Mouse (Mus musculus): ENCODE measurements at regions not wholly inside any gene's neighbourhood (a gene's known extent, or its start where the extent isn't known, plus 50 kb on each side); places are given as distances from the start of the nearest gene placed in this dataset.
A peak's percentile ranks its signal among the peaks of the same experiment; 100 is the strongest.

GRCm38 (mm10) chr6:49893113-49893512 is 70.6 kb downstream of the Npy start:
- no peak for DNase-seq (ENCODE audit: low read depth in 2 of 2, low spot score in 2 of 2)

- no peak for DNase-seq (ENCODE audit: low read depth in 2 of 2, low spot score in 2 of 2)
These were observed 76.6 kb downstream of the Npy start for GRCm38 (mm10) chr6:49899146-49899545.

GRCm38 (mm10) chr6:49901512-49901911 is 79.0 kb downstream of the Npy start:
- no peak for DNase-seq (ENCODE audit: low read depth in 2 of 2, low spot score in 2 of 2)

GRCm38 (mm10) chr6:49904001-49904400 is 81.5 kb downstream of the Npy start:
- no peak for DNase-seq (ENCODE audit: low read depth in 2 of 2, low spot score in 2 of 2)

GRCm38 (mm10) chr6:49906456-49906855 is 83.9 kb downstream of the Npy start:
- no peak for DNase-seq (ENCODE audit: low read depth in 2 of 2, low spot score in 2 of 2)

- no peak for DNase-seq (ENCODE audit: low read depth in 2 of 2, low spot score in 2 of 2)
These were observed 96.7 kb downstream of the Npy start for GRCm38 (mm10) chr6:49919089-49919812.

GRCm38 (mm10) chr6:49919813-49920170 is 97.3 kb downstream of the Npy start:
- no peak for DNase-seq (ENCODE audit: low read depth in 2 of 2, low spot score in 2 of 2)

- DNase-seq (ENCODE audit: low read depth in 2 of 2, low spot score in 2 of 2) = no peak
These were observed 101.8 kb downstream of the Npy start for GRCm38 (mm10) chr6:49924296-49924695.

GRCm38 (mm10) chr6:49928075-49928474 is 105.6 kb downstream of the Npy start:
- DNase-seq (ENCODE audit: low read depth in 2 of 2, low spot score in 2 of 2) = no peak

GRCm38 (mm10) chr6:49930104-49930503 is 107.6 kb downstream of the Npy start:
- DNase-seq (ENCODE audit: low read depth in 2 of 2, low spot score in 2 of 2) = peak; percentile 24 to 46

GRCm38 (mm10) chr6:49943087-49943486 is 120.6 kb downstream of the Npy start:
- DNase-seq (ENCODE audit: low read depth in 2 of 2, low spot score in 2 of 2) = no peak

- no peak for DNase-seq (ENCODE audit: low read depth in 2 of 2, low spot score in 2 of 2)
These were observed 136.4 kb downstream of the Npy start for GRCm38 (mm10) chr6:49958891-49959290.

- no peak for DNase-seq (ENCODE audit: low read depth in 2 of 2, low spot score in 2 of 2)
These were observed 138.7 kb downstream of the Npy start for GRCm38 (mm10) chr6:49961166-49961565.

- no peak for DNase-seq (ENCODE audit: low read depth in 2 of 2, low spot score in 2 of 2)
These were observed 143.5 kb downstream of the Npy start for GRCm38 (mm10) chr6:49965944-49966545.

GRCm38 (mm10) chr6:49966555-49966954 is 143.5 kb upstream of the Mpp6 start:
- no peak for DNase-seq (ENCODE audit: low read depth in 2 of 2, low spot score in 2 of 2)

- peak in 1 of 2 experiments; percentile 9 for DNase-seq (ENCODE audit: low read depth in 2 of 2, low spot score in 2 of 2)
These were observed 136.7 kb upstream of the Mpp6 start for GRCm38 (mm10) chr6:49973258-49973865.

- DNase-seq (ENCODE audit: low read depth in 2 of 2, low spot score in 2 of 2) = no peak
These were observed 132.3 kb upstream of the Mpp6 start for GRCm38 (mm10) chr6:49977783-49978182.

- no peak for DNase-seq (ENCODE audit: low read depth in 2 of 2, low spot score in 2 of 2)
These were observed 126.3 kb upstream of the Mpp6 start for GRCm38 (mm10) chr6:49983740-49984139.

GRCm38 (mm10) chr6:49985127-49985526 is 124.9 kb upstream of the Mpp6 start:
- DNase-seq (ENCODE audit: low read depth in 2 of 2, low spot score in 2 of 2) = peak in 1 of 2 experiments; percentile 26

GRCm38 (mm10) chr6:49987141-49987540 is 122.9 kb upstream of the Mpp6 start:
- no peak for DNase-seq (ENCODE audit: low read depth in 2 of 2, low spot score in 2 of 2)

- DNase-seq (ENCODE audit: low read depth in 2 of 2, low spot score in 2 of 2) = no peak
These were observed 122.4 kb upstream of the Mpp6 start for GRCm38 (mm10) chr6:49987541-49988210.

Data from CD8-positive naive resting alpha-beta T cell, adult 2 months (primary cell).